Mouse (Mus musculus) adrenal gland, postnatal 0 days (tissue): ENCODE data around the gene Olfr1111. TPM values are rescaled to one million over a fixed set of nuclear protein-coding genes. Genes with fewer than 3 reads are reported as not detected.

Experiments
- polyA plus RNA-seq: library from polyadenylated mRNA; unstranded; fragments of >200 nt; fragmentation: Nextera tagmentation; extraction: Ambion mirVana; gene quantifications from 2 replicates; pipeline ENCODE4 v1.2.1, GENCODE M21; 2015

Gene Olfr1111
- polyA plus RNA-seq, result not detected in 2 replicates

DNA sequence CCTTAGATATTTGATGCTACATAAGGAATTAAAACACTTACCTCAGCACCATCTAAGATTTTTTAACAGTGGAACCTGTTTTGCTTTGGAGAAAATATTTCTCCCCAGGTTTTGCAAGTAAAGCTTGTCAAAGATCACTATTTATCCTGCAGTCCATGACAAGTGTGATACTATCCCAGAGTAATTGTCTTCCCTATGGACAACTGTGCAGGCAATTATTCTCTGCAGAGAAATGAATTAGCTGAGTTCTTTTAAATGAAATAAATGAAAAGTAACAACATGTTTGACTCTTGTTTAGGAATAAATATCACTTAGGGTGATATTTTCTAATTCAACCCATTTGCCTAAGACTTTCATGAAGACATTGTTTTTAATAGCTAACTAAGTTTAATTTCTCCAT is at the start of gene Olfr1111:
Gene Olfr1111, minus strand, starts transcription at position 101 of the 400 bp plus-strand sequence.

DNA sequence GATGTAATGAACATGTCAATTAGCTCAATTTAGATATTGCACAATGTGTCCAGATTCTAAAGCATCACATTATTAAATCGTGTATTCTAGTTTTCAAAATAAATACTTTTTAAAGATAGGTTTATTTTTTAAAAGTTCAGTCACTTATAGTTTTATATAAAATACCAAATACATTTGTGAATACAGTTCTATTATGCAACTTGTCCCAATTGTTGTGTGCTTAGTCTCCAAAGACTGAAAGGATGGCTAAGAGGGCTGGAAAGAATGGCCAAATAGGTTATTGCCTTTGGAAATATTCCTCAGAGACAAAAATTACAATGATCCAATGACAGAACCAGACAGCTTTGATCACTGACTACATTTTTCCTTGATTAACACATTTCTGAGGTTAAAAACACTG is 35.1 kb upstream of the Olfr1111 start, which contains the start of gene Olfr1112:
Gene Olfr1112, plus strand, starts transcription at position 301 of the 400 bp plus-strand sequence.

DNA sequence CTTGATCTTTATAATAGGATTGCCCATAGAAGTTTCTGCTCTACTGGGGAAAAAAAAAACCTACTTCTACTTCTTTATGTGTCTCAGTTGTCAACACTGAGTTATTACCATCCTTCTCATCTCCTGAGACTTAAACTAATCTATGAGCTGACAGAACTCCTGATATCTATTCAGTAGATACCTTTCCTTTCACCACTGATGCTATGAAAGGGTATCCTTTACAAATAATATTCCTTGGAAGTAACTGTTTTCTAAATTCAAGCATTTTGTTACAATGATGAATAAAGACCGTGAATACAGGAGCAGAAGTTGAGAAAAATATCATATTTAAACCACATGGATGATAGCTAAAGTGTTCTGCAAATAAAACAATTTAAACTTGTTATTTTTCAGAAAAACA is 12.2 kb downstream of the Olfr1111 start, which contains the start of gene Olfr1110:
Gene Olfr1110, minus strand, starts transcription at position 101 of the 400 bp plus-strand sequence.

DNA sequence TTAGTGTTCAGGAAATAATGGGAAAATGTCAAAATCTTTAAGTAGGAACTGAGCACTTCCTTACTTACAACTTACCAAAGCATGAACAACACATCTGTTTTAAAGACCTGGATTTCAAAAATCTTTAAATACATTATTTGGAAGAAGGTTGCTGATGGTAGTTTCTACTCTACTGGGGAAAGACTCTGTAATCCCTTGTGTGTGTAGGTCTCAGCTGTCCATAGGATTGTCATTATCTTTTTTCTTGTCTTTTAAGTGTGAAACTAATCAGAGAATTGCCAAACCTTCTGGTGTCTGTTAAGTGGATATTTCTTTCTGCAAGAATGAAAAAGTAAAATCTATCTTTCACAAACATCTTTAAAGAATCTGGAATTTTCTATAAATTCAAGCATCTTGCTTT is 38.0 kb downstream of the Olfr1111 start, which contains the start of gene Olfr259:
Gene Olfr259, minus strand, starts transcription at position 101 of the 400 bp plus-strand sequence.

Other genes starting within 250 kb of the Olfr1111 start
- not detected in 2 replicates for gene Olfr1098, start 228.1 kb downstream of the Olfr1111 start, polyA plus RNA-seq
- not detected in 2 replicates for gene Olfr1099, start 191.9 kb downstream of the Olfr1111 start, polyA plus RNA-seq
- gene Olfr1100, start 172.7 kb downstream of the Olfr1111 start, polyA plus RNA-seq, result not detected in 2 replicates
- gene Olfr1101, start 161.4 kb downstream of the Olfr1111 start, polyA plus RNA-seq, result not detected in 2 replicates
- gene Olfr1102, start 154.2 kb downstream of the Olfr1111 start, polyA plus RNA-seq, result not detected in 2 replicates
- gene Olfr1104, start 125.5 kb downstream of the Olfr1111 start, polyA plus RNA-seq, result not detected in 2 replicates
- not detected in 2 replicates for gene Olfr1105, start 116.1 kb downstream of the Olfr1111 start, polyA plus RNA-seq
- not detected in 2 replicates for gene Olfr1106, start 100.4 kb downstream of the Olfr1111 start, polyA plus RNA-seq
- gene Olfr1107, start 76.8 kb downstream of the Olfr1111 start, polyA plus RNA-seq, result not detected in 2 replicates
- not detected in 2 replicates for gene Olfr1109, start 56.6 kb downstream of the Olfr1111 start, polyA plus RNA-seq
- not detected in 2 replicates for gene Olfr259, start 38.1 kb downstream of the Olfr1111 start, polyA plus RNA-seq
- not detected in 2 replicates for gene Olfr1110, start 12.3 kb downstream of the Olfr1111 start, polyA plus RNA-seq
- gene Olfr1112, start 35.2 kb upstream of the Olfr1111 start, polyA plus RNA-seq, result not detected in 2 replicates
- not detected in 2 replicates for gene Olfr1113, start 56.3 kb upstream of the Olfr1111 start, polyA plus RNA-seq
- not detected in 2 replicates for gene Olfr1115, start 95.4 kb upstream of the Olfr1111 start, polyA plus RNA-seq
- not detected in 2 replicates for gene Olfr1116, start 114.9 kb upstream of the Olfr1111 start, polyA plus RNA-seq
- gene Olfr1118, start 155.0 kb upstream of the Olfr1111 start, polyA plus RNA-seq, result not detected in 2 replicates
- not detected in 2 replicates for gene Olfr1120, start 202.2 kb upstream of the Olfr1111 start, polyA plus RNA-seq
- gene Olfr1121, start 217.3 kb upstream of the Olfr1111 start, polyA plus RNA-seq, result not detected in 2 replicates
- not detected in 2 replicates for gene Olfr1122, start 233.2 kb upstream of the Olfr1111 start, polyA plus RNA-seq